Mouse (Mus musculus) embryonic facial prominence, embryonic 13.5 days (tissue): Measurements from ENCODE around the gene Snx10. TPM values are rescaled to one million over a fixed set of nuclear protein-coding genes. Genes with fewer than 3 reads are reported as not detected.
"Not testable (repeated sequence)": the region's sequence is repeated elsewhere in the genome, so short reads cannot be mapped to it uniquely, and the experiment has no call there.

Experiments
- ATAC-seq: fragments of 200-750 bp; cut with Nextera tagmentation; 2 replicates; pipeline ENCODE4 v1.8.0; 2017; ENCODE audit warnings: low read depth; ENCODE audit not compliant: insufficient number of reproducible peaks, insufficient read depth, low FRiP score, low TSS enrichment
- H3K27ac ChIP-seq: fragments of 300-500 bp; sonication (generic); 2 replicates; pipeline ENCODE4 v1.5.1; 2015; ENCODE audit warnings: moderate library complexity, mild to moderate bottlenecking, inconsistent platforms
- H3K27me3 ChIP-seq: fragments of 300-500 bp; sonication (generic); 2 replicates; pipeline ENCODE4 v1.6.1; 2015; ENCODE audit warnings: mild to moderate bottlenecking, inconsistent platforms
- H3K36me3 ChIP-seq: fragments of 300-500 bp; sonication (generic); 2 replicates; pipeline ENCODE4 v1.6.1; 2015; ENCODE audit warnings: mild to moderate bottlenecking, inconsistent platforms
- H3K4me1 ChIP-seq: fragments of 300-500 bp; sonication (generic); 2 replicates; pipeline ENCODE4 v1.6.1; 2015; ENCODE audit warnings: inconsistent platforms
- H3K4me2 ChIP-seq: fragments of 300-500 bp; sonication (generic); 2 replicates; pipeline ENCODE4 v1.6.1; 2015; ENCODE audit warnings: moderate library complexity, mild to moderate bottlenecking, inconsistent platforms
- H3K4me3 ChIP-seq: fragments of 300-500 bp; sonication (generic); 2 replicates; pipeline ENCODE4 v1.5.1; 2015; ENCODE audit warnings: mild to moderate bottlenecking, inconsistent platforms
- H3K9ac ChIP-seq: fragments of 300-500 bp; sonication (generic); 2 replicates; pipeline ENCODE4 v1.6.1; 2015; ENCODE audit warnings: mild to moderate bottlenecking, inconsistent platforms
- H3K9me3 ChIP-seq: fragments of 300-500 bp; sonication (generic); 2 replicates; pipeline ENCODE4 v1.6.1; 2016; ENCODE audit warnings: inconsistent platforms
- WGBS: fragments of 180-500 bp; shearing (Covaris S2); methylation state at CpG from one replicate; pipeline ENCODE4 v1.1.7; 2015; ENCODE audit warnings: mixed read lengths; 5-methylcytosine and 5-hydroxymethylcytosine counted together
- polyA plus RNA-seq: library from polyadenylated mRNA; unstranded; fragments of >200 nt; fragmentation: Nextera tagmentation; extraction: Ambion mirVana; gene quantifications from 2 replicates; pipeline ENCODE4 v1.2.1, GENCODE M21; 2015

Gene Snx10
- polyA plus RNA-seq: 13.0 and 14.2 TPM in 2 replicates

- H3K4me2 ChIP-seq: peak within 1 kb of the TSS; percentile 84
Observed at GRCm38 (mm10) chr6:51523807-51524320, at the start of gene Snx10. Gene Snx10, plus strand, starts transcription at chr6:51523901.

DNA sequence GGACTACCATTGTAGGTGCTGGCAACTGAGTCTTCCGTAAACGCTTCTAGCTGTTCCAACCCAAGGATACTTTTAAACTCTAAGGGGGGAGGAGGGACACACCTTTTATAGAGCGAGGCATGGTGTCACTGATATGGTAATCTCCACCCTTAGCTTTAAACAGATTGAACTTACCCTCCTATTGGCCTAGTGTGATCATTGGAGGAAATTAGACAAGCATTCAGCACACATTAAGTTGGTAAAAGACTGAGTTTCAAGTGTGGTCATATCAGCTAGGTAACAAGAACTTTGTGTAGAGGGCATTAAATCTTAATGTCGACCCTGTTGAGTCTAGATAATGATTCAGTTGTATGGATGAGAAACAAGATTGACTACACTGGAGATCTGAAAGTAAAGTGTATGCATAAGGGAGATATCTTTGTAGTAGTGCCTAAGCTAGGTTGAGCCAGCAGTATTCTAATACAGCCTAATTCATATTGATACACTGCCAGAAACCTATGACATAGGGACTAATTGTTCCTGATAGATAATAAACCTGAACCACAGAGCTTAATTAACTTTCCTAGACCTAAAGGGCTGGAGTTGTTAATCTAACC is 44.5 kb upstream of the Snx10 start:
- no peak overlapping the region for H3K4me2 ChIP-seq
- H3K4me3 ChIP-seq: no peak overlapping the region
- no peak overlapping the region for H3K27ac ChIP-seq
- no peaks in the 10 kb centered on the region for H3K27me3 ChIP-seq
- 96% methylated on average over 4 of the region's 4 CpGs for WGBS
- H3K9ac ChIP-seq: no peak overlapping the region
- H3K9me3 ChIP-seq: no peaks in the 10 kb centered on the region
- ATAC-seq: no peak
- 0 out of 2 replicates have a peak, but pooled peaks cover 2% of the 10 kb centered on the region for H3K4me1 ChIP-seq
- H3K36me3 ChIP-seq: peaks cover 78% of the 10 kb centered on the region

More at GRCm38 (mm10) chr6:51523807-51524320, at the start of gene Snx10:
- peak within 1 kb of the TSS; percentile 66 for H3K4me3 ChIP-seq
- WGBS: under 1% methylated on average over 47 of the region's 47 CpGs
- no peaks in the 10 kb centered on the region for H3K36me3 ChIP-seq
- peaks cover 7% of the 10 kb centered on the region for H3K4me1 ChIP-seq
- H3K9ac ChIP-seq: peak within 1 kb of the TSS; percentile 79
- H3K9me3 ChIP-seq: no peaks in the 10 kb centered on the region
- no peak for ATAC-seq
- no peaks in the 10 kb centered on the region for H3K27me3 ChIP-seq
- peak within 1 kb of the TSS; percentile 7; the same call in 1 of the 2 replicates for H3K27ac ChIP-seq

DNA sequence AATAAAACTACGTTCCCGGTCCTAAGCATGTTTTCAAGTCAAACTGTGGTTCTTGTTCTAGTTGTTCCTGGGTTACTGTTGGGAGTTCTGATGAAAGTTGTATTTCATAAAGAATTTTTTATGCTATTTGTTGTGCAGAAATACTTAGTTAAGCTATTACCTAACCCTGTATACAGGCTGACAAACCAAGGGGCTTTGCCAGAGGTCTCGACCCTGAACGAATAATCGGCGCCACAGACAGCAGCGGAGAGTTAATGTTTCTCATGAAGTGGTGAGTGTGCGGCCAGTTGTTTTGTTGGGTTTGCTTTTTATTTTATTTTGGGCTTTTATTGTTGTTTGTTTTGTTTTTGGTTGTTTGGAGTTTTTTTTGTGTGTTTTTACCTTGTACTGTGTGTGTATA is 42.2 kb upstream of the Snx10 start:
- WGBS: 93% methylated on average over 8 of the region's 8 CpGs

GRCm38 (mm10) chr6:51483861-51484260 is 39.8 kb upstream of the Snx10 start:
- Histone ChIP-seq H3K9me3 (peaks cover 4% of the 10 kb centered on the region; the same call in 1 of the 2 replicates), H3K27me3 (no peaks in the 10 kb centered on the region), H3K4me1 (no peaks in the 10 kb centered on the region), H3K27ac (no peak overlapping the region), H3K36me3 (peaks cover 47% of the 10 kb centered on the region), H3K9ac (no peak overlapping the region), H3K4me2 (no peak overlapping the region), H3K4me3 (no peak overlapping the region)
- no peak for ATAC-seq
- WGBS: 95% methylated on average over 3 of the region's 3 CpGs

More for the DNA sequence above, 42.2 kb upstream of the Snx10 start:
- Histone ChIP-seq H3K4me3 (no peak overlapping the region), H3K27me3 (no peaks in the 10 kb centered on the region), H3K36me3 (peaks cover 65% of the 10 kb centered on the region), H3K9me3 (no peaks in the 10 kb centered on the region), H3K9ac (no peak overlapping the region), H3K27ac (no peak overlapping the region), H3K4me1 (no peaks in the 10 kb centered on the region), H3K4me2 (no peak overlapping the region)
- no peak for ATAC-seq

GRCm38 (mm10) chr6:51484556-51484955 is 39.1 kb upstream of the Snx10 start:
- H3K4me3 ChIP-seq: not testable (repeated sequence)
- 88% methylated on average over 8 of the region's 8 CpGs for WGBS

DNA sequence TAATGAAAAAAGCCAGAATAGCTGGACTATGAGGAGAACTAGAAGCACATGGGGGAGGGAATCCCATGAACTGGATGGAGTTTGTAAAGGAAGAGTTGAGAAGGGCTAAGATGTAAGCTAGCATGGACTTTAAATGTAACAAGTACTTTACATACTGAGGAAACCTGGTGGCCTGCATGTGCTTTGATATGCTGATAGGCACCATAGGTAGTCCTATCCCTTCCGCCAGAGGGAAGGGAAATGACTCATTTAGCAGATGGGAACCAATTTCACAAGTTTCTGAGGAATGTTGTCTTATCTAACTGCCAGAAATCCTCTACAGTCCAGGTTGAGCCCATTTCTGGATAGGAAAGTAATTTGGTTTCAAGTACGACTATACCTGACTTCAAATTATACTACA is 38.1 kb upstream of the Snx10 start:
- H3K36me3 ChIP-seq: peaks cover 29% of the 10 kb centered on the region
- no peak overlapping the region for H3K4me2 ChIP-seq
- H3K27ac ChIP-seq: no peak overlapping the region
- no peaks in the 10 kb centered on the region for H3K4me1 ChIP-seq
- no peak overlapping the region for H3K4me3 ChIP-seq
- WGBS: 65% methylated on average over 2 of the region's 2 CpGs
- H3K9me3 ChIP-seq: peaks cover 4% of the 10 kb centered on the region; the same call in 1 of the 2 replicates
- no peak for ATAC-seq
- H3K9ac ChIP-seq: no peak overlapping the region
- no peaks in the 10 kb centered on the region for H3K27me3 ChIP-seq

More at GRCm38 (mm10) chr6:51484556-51484955, 39.1 kb upstream of the Snx10 start:
- not testable (repeated sequence) for ATAC-seq, H3K27me3 ChIP-seq, H3K4me2 ChIP-seq, H3K9me3 ChIP-seq, H3K27ac ChIP-seq, H3K4me1 ChIP-seq, H3K9ac ChIP-seq
- H3K36me3 ChIP-seq: peaks cover 40% of the 10 kb centered on the region

DNA sequence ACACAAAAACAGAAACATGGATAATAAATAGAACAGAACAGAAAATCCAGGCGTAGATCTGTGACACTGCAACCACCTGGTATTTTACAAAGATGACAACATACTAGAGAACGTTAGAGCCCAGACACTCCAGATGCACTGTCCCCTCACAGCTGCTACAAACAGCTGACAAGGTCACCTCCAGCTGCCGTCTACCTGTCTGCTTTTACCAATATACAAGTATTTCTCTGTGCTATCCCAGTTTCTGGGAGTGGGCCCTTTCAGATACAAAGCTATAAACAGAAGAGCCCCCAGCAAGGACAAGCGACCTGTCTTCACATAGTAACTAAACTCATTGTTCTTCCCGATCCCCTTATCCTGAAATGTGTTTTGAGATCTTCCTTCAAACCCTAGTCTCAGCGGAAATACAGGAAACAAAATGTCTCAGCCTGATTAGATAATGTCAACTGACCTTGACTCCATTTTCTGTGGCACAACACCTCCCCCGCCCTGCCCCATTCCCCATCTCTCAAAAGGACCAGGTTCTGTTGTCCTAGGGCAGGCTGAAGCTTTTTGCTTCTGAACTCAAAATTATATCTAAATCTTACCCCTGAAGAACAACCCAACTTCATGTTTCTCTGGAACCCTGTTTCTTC is 37.5 kb upstream of the Snx10 start:
- Histone ChIP-seq H3K9ac (no peak overlapping the region), H3K27ac (no peak overlapping the region), H3K9me3 (peaks cover 4% of the 10 kb centered on the region; the same call in 1 of the 2 replicates), H3K4me3 (no peak overlapping the region), H3K4me1 (no peaks in the 10 kb centered on the region), H3K4me2 (no peak overlapping the region), H3K27me3 (no peaks in the 10 kb centered on the region), H3K36me3 (peaks cover 24% of the 10 kb centered on the region)
- WGBS: 65% methylated on average over 7 of the region's 7 CpGs
- ATAC-seq: no peak

DNA sequence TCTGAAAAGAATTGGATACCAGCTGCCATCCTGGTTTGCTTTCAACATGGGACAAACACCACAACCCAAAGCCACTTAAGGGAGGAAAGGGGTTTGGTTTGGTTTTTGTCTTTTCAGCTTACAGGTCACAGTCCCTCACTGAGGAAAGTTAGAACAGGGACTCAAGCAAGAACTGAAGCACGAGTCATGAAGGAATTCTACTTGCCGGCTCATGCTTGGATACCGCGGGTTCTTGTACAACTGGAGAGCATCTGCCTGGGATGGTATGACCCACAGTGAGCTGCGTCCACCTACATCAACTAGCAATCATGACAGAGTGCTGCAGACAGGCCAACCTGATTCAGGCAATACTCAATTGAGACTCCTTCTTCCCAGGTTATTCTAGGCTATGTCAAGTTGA is 37.0 kb upstream of the Snx10 start:
- Histone ChIP-seq H3K4me1 (no peaks in the 10 kb centered on the region), H3K4me2 (no peak overlapping the region), H3K9ac (no peak overlapping the region), H3K36me3 (peaks cover 18% of the 10 kb centered on the region), H3K4me3 (no peak overlapping the region), H3K27ac (no peak overlapping the region), H3K9me3 (peaks cover 4% of the 10 kb centered on the region; the same call in 1 of the 2 replicates), H3K27me3 (no peaks in the 10 kb centered on the region)
- WGBS: 92% methylated on average over 5 of the region's 5 CpGs
- no peak for ATAC-seq

DNA sequence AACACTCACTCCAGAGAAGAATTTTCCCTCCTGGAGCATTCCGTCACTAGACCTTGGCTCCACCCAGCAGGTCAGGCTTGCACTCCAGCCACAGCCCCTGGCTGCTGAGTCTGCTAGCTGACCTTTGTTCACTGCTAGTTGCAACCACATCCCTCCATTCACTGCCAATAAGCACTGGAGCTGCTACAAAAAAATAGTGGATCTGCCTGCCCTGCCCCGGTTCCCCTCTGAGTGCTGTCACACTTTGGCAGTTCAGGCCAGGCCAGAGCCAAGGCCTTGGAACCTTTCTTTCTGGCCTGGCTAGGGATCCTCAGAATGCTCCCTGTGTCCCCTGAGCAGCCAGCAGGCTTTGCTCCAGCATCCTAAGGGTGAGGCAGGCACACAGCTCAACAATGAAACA is 33.9 kb upstream of the Snx10 start:
- Histone ChIP-seq H3K4me2 (no peak overlapping the region), H3K27me3 (no peaks in the 10 kb centered on the region), H3K4me3 (no peak overlapping the region), H3K4me1 (no peaks in the 10 kb centered on the region), H3K27ac (no peak overlapping the region), H3K9ac (0 out of 2 replicates have a peak overlapping the region, but pooled peaks have one; percentile 6), H3K36me3 (no peaks in the 10 kb centered on the region; the same call in 1 of the 2 replicates), H3K9me3 (peaks cover 4% of the 10 kb centered on the region; the same call in 1 of the 2 replicates)
- no peak for ATAC-seq
- WGBS: 45% methylated on average over 2 of the region's 2 CpGs

DNA sequence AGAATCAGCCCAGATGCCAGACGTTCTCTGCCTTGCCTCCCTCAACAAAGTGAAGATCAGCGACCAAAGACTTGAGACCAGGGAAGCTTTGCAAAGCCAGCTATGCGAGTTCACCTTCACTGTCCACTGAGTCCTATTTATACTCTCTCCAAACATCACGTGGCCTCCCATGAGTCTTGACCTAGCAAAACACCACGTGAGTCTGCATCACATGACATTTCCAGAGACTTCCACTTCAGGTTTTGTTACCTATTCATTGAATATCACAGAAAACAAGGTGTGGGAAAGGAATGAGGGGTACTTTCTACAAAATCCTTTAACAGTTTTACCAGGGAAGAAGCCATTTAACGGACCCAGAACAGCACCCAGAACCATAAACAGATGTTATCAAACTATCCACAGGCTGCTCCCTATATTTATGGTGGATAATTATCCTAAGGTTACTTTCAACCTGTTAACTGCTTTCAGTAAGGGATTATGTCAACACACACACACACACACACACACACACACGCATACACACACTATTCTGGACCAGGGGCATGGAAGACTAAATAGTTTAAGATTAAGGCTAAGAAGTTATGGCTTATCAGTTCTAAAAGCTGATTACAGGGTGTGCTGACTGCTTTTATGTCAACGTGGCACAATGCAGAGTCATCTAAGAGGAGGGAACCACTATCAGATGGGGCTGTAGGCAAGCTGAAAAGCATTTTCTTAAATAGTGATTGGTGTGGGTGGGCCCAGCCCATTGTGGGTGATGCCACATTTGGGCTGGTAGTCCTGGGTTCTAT is 26.2 kb upstream of the Snx10 start:
- Histone ChIP-seq H3K4me3 (no peak overlapping the region), H3K9me3 (no peaks in the 10 kb centered on the region), H3K27me3 (no peaks in the 10 kb centered on the region), H3K36me3 (no peaks in the 10 kb centered on the region), H3K9ac (no peak overlapping the region), H3K27ac (no peak overlapping the region), H3K4me2 (no peak overlapping the region), H3K4me1 (no peaks in the 10 kb centered on the region)
- 71% methylated on average over 8 of the region's 8 CpGs for WGBS
- no peak for ATAC-seq

- H3K9ac ChIP-seq: no peak overlapping the region
- 62% methylated on average over 1 of the region's 1 CpGs for WGBS
- no peaks in the 10 kb centered on the region for H3K27me3 ChIP-seq
- H3K9me3 ChIP-seq: no peaks in the 10 kb centered on the region
- no peak for ATAC-seq
- no peak overlapping the region for H3K27ac ChIP-seq
- H3K4me2 ChIP-seq: no peak overlapping the region
- H3K4me1 ChIP-seq: no peaks in the 10 kb centered on the region
- no peak overlapping the region for H3K4me3 ChIP-seq
- no peaks in the 10 kb centered on the region for H3K36me3 ChIP-seq
Observed at GRCm38 (mm10) chr6:51505671-51506070, 18.0 kb upstream of the Snx10 start.
